Mouse (Mus musculus) midbrain, embryonic 10.5 days (tissue): ENCODE measurements around the gene Man1a2. TPM values are rescaled to one million over a fixed set of nuclear protein-coding genes. Genes with fewer than 3 reads are reported as not detected.

ENCODE experiments used
- DNase-seq: peaks from one replicate; pipeline ENCODE4 v3.0.0-alpha.2; 2017; ENCODE audit warnings: low spot score
- H3K27ac ChIP-seq: fragments of 300-500 bp; sonication (generic); replicated peaks from 2 replicates; pipeline ENCODE4 v1.5.1; 2016; ENCODE audit warnings: mild to moderate bottlenecking
- H3K27me3 ChIP-seq: fragments of 300-500 bp; sonication (generic); 2 replicates; pipeline ENCODE4 v1.6.1; 2016; ENCODE audit warnings: low read depth, mild to moderate bottlenecking; ENCODE audit not compliant: poor library complexity, severe bottlenecking
- H3K36me3 ChIP-seq: fragments of 300-500 bp; sonication (generic); 2 replicates; pipeline ENCODE4 v1.6.1; 2016; ENCODE audit warnings: mild to moderate bottlenecking, moderate library complexity
- H3K4me1 ChIP-seq: fragments of 300-500 bp; sonication (generic); 2 replicates; pipeline ENCODE4 v1.6.1; 2016
- H3K4me3 ChIP-seq: fragments of 300-500 bp; sonication (generic); 2 replicates; pipeline ENCODE4 v1.5.1; 2016; ENCODE audit warnings: mild to moderate bottlenecking, moderate library complexity
- H3K9me3 ChIP-seq: fragments of 300-500 bp; sonication (generic); replicated peaks from 2 replicates; pipeline ENCODE4 v1.6.1; 2016; ENCODE audit warnings: mild to moderate bottlenecking
- WGBS: fragments of 180-500 bp; shearing (Covaris S2); methylation state at CpG from one replicate; pipeline ENCODE4 v1.1.7; 2016; 5-methylcytosine and 5-hydroxymethylcytosine counted together
- polyA plus RNA-seq: library from polyadenylated mRNA; unstranded; fragments of >200 nt; fragmentation: Nextera tagmentation; extraction: Ambion mirVana; gene quantifications from 2 replicates; pipeline ENCODE4 v1.2.1, GENCODE M21; 2016

Gene Man1a2
- polyA plus RNA-seq, result 41.1 and 42.8 TPM in 2 replicates

DNA sequence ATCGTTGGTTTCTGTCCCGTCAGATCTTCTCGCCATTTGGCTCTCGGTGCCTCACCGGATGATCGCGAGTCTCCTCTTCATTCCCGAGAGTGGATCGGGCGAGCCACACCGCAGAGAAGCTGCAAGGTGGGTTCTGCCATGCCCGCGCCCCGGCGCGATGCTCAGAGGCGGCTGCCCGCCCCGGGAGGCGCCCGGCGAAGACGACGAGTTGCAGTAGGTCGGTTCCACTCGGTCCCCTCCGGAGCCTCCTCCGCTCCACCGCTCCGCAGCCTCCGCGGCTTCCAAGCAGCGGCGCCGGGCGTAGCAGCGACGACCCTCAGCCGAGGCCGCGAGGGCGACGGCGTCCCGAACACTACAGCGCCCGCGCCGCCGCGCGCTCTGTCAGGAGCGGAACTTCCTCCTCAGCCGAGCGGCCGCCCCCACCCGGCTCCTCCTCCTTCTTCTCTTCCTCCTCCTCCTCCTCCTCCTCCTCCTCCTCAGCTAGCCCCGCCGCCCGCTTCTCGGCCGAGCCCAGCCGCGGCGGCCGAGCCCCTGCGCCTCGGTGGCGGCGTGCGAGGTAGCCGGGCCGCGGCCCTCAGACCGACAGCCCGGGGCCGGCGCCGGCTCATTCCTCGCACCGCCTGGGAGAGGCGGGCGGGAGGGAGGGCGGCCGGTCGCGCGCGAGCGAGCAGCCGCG, at the start of gene Man1a2:
Man1a2 (minus strand) TSS at position 417 of the 676 bp plus-strand sequence.
- H3K4me3 ChIP-seq, result peak within 1 kb of the TSS; percentile 60
- peak within 1 kb of the TSS; percentile 98 for H3K27ac ChIP-seq
- H3K27me3 ChIP-seq, result no peaks in the 10 kb centered on the region
- WGBS, result under 1% methylated on average over 78 of the region's 92 CpGs
- H3K36me3 ChIP-seq, result no peaks in the 10 kb centered on the region
- DNase-seq, result peak; percentile 88
- no peaks in the 10 kb centered on the region for H3K9me3 ChIP-seq
- H3K4me1 ChIP-seq, result peaks cover 47% of the 10 kb centered on the region

GRCm38 (mm10) chr3:100734482-100735154, 49.3 kb upstream of the Man1a2 start:
- no peak overlapping the region for H3K4me3 ChIP-seq
- WGBS, result 79% methylated on average over 12 of the region's 12 CpGs
- H3K27ac ChIP-seq, result no peak overlapping the region
- H3K27me3 ChIP-seq, result no peaks in the 10 kb centered on the region
- H3K4me1 ChIP-seq, result 0 out of 2 replicates have a peak, but pooled peaks cover 6% of the 10 kb centered on the region
- no peaks in the 10 kb centered on the region for H3K9me3 ChIP-seq
- no peaks in the 10 kb centered on the region for H3K36me3 ChIP-seq
- DNase-seq, result no peak

DNA sequence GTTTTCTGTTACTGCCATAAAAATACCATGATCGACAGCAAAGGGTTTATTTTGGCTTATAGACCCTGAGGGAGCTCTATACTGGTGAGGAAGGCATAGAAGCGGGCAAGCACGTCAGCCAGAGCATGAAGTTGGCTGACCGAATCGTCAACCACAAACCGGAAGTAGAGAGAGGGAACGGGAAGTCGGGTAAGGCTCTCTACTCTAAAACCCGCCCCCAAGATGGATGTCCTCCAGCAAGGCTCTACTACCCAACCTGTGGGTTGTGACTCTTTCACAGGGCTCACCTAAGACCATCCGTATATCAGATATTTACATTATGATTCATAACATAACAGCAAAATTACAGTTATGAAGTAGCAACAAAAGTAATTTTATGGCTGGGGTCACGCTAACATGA, 46.6 kb upstream of the Man1a2 start:
- Histone ChIP-seq H3K27ac (no peak overlapping the region), H3K36me3 (no peaks in the 10 kb centered on the region), H3K9me3 (no peaks in the 10 kb centered on the region), H3K4me1 (0 out of 2 replicates have a peak, but pooled peaks cover 6% of the 10 kb centered on the region), H3K4me3 (no peak overlapping the region), H3K27me3 (no peaks in the 10 kb centered on the region)
- DNase-seq, result no peak
- 94% methylated on average over 11 of the region's 11 CpGs for WGBS

DNA sequence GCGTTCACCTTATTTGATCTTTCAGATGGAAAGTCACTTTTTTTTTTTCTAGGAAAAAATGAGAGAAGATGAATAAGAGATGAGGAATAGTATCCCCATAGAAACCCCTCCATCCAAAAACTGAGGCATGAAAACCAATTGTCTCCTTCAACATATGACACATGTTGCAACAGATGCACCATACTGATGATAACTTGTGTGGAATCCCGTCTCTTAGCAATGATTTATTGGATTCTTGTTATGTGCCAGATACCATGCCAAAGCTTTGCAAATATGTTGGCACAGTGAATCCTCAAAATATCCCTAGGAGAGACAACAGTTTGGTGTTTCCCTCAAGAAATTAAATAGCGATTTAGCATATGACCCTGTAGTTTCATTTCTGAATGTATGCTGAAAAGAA, 46.0 kb upstream of the Man1a2 start:
- H3K27me3 ChIP-seq, result no peaks in the 10 kb centered on the region
- no peaks in the 10 kb centered on the region for H3K9me3 ChIP-seq
- WGBS, result 88% methylated on average over 3 of the region's 3 CpGs
- H3K36me3 ChIP-seq, result no peaks in the 10 kb centered on the region
- H3K4me3 ChIP-seq, result no peak overlapping the region
- H3K27ac ChIP-seq, result no peak overlapping the region
- DNase-seq, result no peak
- 0 out of 2 replicates have a peak, but pooled peaks cover 6% of the 10 kb centered on the region for H3K4me1 ChIP-seq

- Histone ChIP-seq H3K36me3 (no peaks in the 10 kb centered on the region), H3K9me3 (peaks cover 5% of the 10 kb centered on the region; the same call in 1 of the 2 replicates), H3K4me1 (no peaks in the 10 kb centered on the region), H3K27ac (no peak overlapping the region), H3K4me3 (no peak overlapping the region), H3K27me3 (no peaks in the 10 kb centered on the region)
- no peak for DNase-seq
- WGBS, result 89% methylated on average over 4 of the region's 4 CpGs
Measured at GRCm38 (mm10) chr3:100728008-100728712, 42.9 kb upstream of the Man1a2 start.

- Histone ChIP-seq H3K27ac (no peak overlapping the region), H3K27me3 (no peaks in the 10 kb centered on the region), H3K9me3 (peaks cover 15% of the 10 kb centered on the region), H3K4me1 (no peaks in the 10 kb centered on the region), H3K4me3 (no peak overlapping the region), H3K36me3 (no peaks in the 10 kb centered on the region)
- DNase-seq, result no peak
- WGBS, result 89% methylated on average over 11 of the region's 11 CpGs
Measured at GRCm38 (mm10) chr3:100725960-100726674, 40.8 kb upstream of the Man1a2 start.

DNA sequence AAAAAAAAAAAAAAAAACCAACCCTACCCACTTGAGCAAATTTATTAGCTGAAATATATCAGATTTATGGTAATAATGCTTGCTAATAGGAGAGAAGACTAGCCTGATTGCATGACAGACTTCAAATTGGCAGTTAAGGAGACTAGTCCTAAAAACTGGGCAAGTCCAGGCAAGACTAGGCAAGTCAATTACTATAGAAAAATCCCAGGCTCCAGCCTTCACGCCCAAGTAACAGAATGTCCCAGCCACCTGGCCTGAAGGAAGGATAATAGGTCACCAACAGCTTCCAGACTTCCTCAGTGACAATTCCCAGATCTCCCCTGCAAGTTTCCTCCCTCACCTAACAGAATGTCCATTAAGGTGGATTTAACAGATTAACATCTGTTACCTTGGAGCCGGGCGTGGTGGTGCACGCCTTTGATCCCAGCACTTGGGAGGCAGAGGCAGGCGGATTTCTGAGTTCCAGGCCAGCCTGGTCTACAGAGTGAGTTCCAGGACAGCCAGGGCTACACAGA, 35.5 kb upstream of the Man1a2 start:
- 95% methylated on average over 5 of the region's 5 CpGs for WGBS
- no peaks in the 10 kb centered on the region for H3K27me3 ChIP-seq
- DNase-seq, result no peak
- H3K4me3 ChIP-seq, result no peak overlapping the region
- 0 out of 2 replicates have a peak, but pooled peaks cover 4% of the 10 kb centered on the region for H3K4me1 ChIP-seq
- H3K27ac ChIP-seq, result no peak overlapping the region
- H3K36me3 ChIP-seq, result no peaks in the 10 kb centered on the region
- H3K9me3 ChIP-seq, result peaks cover 15% of the 10 kb centered on the region

DNA sequence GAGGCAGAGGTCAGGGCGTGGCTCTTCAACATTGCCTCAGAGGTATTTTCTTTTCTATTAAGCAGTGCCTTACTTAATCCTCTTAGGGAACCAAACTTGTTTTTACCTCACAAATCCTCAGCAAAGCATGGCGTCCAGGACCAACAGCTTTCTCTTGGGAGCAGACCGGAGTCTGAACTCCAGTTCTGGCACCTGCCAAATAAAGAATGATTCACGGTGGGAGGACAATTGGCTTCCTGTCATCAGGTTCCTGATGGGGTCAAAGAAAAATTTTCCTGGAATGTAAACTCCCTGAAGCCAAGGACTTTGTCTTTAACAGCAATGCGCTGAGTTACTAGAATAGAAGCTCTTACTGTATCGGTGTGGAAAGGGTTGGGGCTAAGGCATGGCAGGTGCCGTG, 30.9 kb upstream of the Man1a2 start:
- Histone ChIP-seq H3K27ac (no peak overlapping the region), H3K9me3 (no peaks in the 10 kb centered on the region), H3K27me3 (no peaks in the 10 kb centered on the region), H3K4me3 (no peak overlapping the region), H3K4me1 (0 out of 2 replicates have a peak, but pooled peaks cover 4% of the 10 kb centered on the region), H3K36me3 (no peaks in the 10 kb centered on the region)
- 71% methylated on average over 7 of the region's 7 CpGs for WGBS
- no peak for DNase-seq

DNA sequence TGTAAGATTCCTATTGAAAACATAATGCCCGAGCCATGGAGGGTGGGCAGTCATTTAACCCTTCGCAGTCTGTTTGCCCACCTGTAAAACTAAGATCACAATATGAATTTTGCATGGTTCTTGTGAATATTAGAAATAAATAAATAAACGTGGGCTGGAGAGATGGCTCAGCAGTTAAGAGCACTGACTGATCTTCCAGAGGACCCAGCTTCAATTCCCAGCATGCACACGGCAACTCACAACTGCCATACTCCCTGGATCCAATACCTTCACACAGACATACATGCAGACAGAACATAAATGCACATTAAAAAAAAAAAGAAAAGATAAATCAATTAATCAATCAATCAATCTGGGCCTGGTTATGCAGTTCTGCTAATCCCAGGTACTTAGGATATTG, 30.1 kb upstream of the Man1a2 start:
- H3K4me1 ChIP-seq, result 0 out of 2 replicates have a peak, but pooled peaks cover 4% of the 10 kb centered on the region
- H3K4me3 ChIP-seq, result no peak overlapping the region
- H3K9me3 ChIP-seq, result no peaks in the 10 kb centered on the region
- H3K36me3 ChIP-seq, result no peaks in the 10 kb centered on the region
- no peaks in the 10 kb centered on the region for H3K27me3 ChIP-seq
- H3K27ac ChIP-seq, result no peak overlapping the region
- DNase-seq, result no peak
- 85% methylated on average over 4 of the region's 4 CpGs for WGBS

DNA sequence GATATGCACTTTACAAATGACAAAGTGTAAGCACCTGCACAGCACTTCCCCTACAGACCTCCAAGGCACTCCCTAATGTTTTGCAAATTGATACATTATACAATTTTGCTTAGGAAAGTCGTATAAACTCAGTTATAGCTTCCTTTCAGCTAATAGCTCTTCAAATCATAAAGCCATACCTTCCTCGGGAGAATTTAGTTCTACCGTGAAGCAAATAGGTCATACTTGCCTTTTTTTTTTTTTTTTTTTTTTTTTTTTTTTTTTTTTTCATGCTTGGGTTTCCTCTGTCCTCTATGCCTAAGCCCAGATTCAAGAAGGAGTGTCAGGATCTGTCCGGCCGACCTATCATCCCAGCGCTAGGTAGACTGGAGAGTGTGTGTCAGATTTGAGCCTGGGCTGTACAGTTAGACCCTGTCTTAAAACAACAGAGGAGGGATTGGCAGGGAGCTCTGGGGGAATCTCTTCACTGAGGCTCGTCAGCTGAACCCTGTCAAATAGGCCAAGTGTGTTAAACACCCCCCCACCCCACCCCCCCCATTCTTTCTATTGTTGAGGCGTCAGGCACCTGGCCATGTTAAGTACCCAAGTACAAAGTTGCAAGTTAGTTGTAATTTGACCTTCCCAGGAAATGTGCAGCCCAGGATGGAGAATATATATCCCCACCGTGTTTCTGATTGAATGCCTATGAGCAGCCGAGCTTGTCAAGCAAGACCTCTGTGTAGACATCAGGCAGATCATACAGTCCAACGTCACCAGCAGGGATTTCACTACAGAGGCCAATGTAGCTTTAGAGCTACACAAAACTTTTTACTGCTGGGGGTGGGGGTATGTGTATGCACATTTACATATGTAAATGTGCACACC, 28.1 kb upstream of the Man1a2 start:
- Histone ChIP-seq H3K4me1 (0 out of 2 replicates have a peak, but pooled peaks cover 4% of the 10 kb centered on the region), H3K4me3 (no peak overlapping the region), H3K27ac (no peak overlapping the region), H3K36me3 (no peaks in the 10 kb centered on the region), H3K27me3 (no peaks in the 10 kb centered on the region), H3K9me3 (no peaks in the 10 kb centered on the region)
- WGBS, result 84% methylated on average over 11 of the region's 11 CpGs
- DNase-seq, result no peak

DNA sequence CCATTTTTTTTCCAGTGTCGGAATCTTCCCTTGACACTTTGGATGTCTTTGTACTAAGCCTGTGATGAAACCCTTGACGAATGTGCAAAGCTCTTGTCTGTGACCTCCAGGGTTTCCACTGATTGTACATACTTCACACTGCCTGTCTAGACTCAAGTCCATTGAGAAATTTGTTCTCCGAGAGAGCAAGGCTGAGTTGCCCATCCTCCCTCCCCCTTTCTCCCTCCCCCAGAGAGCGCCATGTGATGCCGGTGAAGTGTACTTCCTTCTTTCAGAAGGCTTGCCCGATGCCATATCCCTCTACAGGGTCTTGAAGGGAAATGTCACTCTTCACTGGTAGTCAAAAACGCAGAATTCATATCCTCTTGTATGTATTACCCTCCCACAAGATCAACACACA, 26.8 kb upstream of the Man1a2 start:
- H3K27ac ChIP-seq, result no peak overlapping the region
- H3K4me3 ChIP-seq, result no peak overlapping the region
- H3K4me1 ChIP-seq, result 0 out of 2 replicates have a peak, but pooled peaks cover 4% of the 10 kb centered on the region
- 88% methylated on average over 7 of the region's 7 CpGs for WGBS
- no peak for DNase-seq
- H3K36me3 ChIP-seq, result no peaks in the 10 kb centered on the region
- H3K9me3 ChIP-seq, result no peaks in the 10 kb centered on the region
- no peaks in the 10 kb centered on the region for H3K27me3 ChIP-seq
